ENCODE assay signal across 18 mouse cellular contexts in genomic region chr9:103702452-103702851, GRCm38 (mm10). TPM values are rescaled to one million over a fixed set of nuclear protein-coding genes. Genes with fewer than 3 reads are reported as not detected.
DNase-seq lines count a peak whose midpoint lies in the region; ATAC-seq and TF ChIP-seq lines count a peak whose summit lies in the region.
"Had no signal": no experiment of that assay in that cellular context is flagged by ENCODE, and none has a peak within 500 bp of the region (broad histone marks: within the 10 kb centered on the region; RNA-seq: fewer than 3 reads in every experiment).

No protein-coding gene starts in this region.

- no peaks in the 10 kb centered on the region for H3K27me3 ChIP-seq in heart, postnatal 0 days (ENCODE audit: control insufficient read depth, insufficient read depth, low read length)
- H3K27me3 ChIP-seq in CH12.LX (replicated peaks), result peaks cover 30% of the 10 kb centered on the region
- H3K27me3 ChIP-seq: embryonic facial prominence, embryonic 13.5 days; forebrain, embryonic 12.5 days; heart, embryonic 13.5 days; limb, embryonic 12.5 days; neural tube, embryonic 15.5 days had no signal

- H3K4me2 ChIP-seq in heart, postnatal 0 days (ENCODE audit: low read depth, low read length), result no peak overlapping the region
- no peak overlapping the region for H3K4me2 ChIP-seq in CH12.LX (ENCODE audit: insufficient read depth, low read depth, poor library complexity, severe bottlenecking)
- H3K4me2 ChIP-seq: embryonic facial prominence, embryonic 13.5 days; forebrain, embryonic 12.5 days; heart, embryonic 13.5 days; limb, embryonic 12.5 days; neural tube, embryonic 15.5 days had no signal

- TF ChIP-seq CTCF in heart, postnatal 0 days (IDR thresholded peaks at IDR 0.05; ENCODE audit: low read depth), result 0 out of 2 replicates have a peak, but pooled peaks have one; percentile 4
- 0 out of 2 replicates have a peak, but pooled peaks have one; percentile 16 for TF ChIP-seq CTCF in lung, adult 2 months (IDR thresholded peaks at IDR 0.05; ENCODE audit: insufficient read depth, low read length)
- peak; percentile 29 to 59; a peak in 2 of 4 replicates for TF ChIP-seq CTCF in CH12.LX (conservative IDR thresholded peaks at IDR 0.05 in 1 of 2, IDR thresholded peaks at IDR 0.05 in 1 of 2; ENCODE audit: low read depth in 2 of 2, low read length in 2 of 2)
- TF ChIP-seq CTCF in cortical plate, adult 2 months (IDR thresholded peaks at IDR 0.05; ENCODE audit: extremely low read depth, insufficient read depth, low read length), result peak; percentile 15; the same call in 1 of the 2 replicates

- in situ Hi-C loops in CH12.LX (cut with MboI; ENCODE audit: low pct_ligation_motif_present, low pct_unique_long_range_greater_than_20kb, low sequenced_read_pairs), result no loop called here

- TF ChIP-seq RAD21 in CH12.LX (IDR thresholded peaks at IDR 0.05; ENCODE audit: low read depth, low read length), result peak; percentile 37

- ATAC-seq in heart, postnatal 0 days (ENCODE audit: insufficient read depth, low read depth), result no peak
- ATAC-seq in megakaryocyte-erythroid progenitor cell, adult 5-6 weeks (replicated peaks; ENCODE audit: low FRiP score, low TSS enrichment, poor library complexity, severe bottlenecking), result no peak
- ATAC-seq: hindbrain, embryonic 16.5 days had no signal

- no peak for TF ChIP-seq EP300 in heart, postnatal 0 days (IDR thresholded peaks at IDR 0.05; ENCODE audit: low read depth)
- no peak for TF ChIP-seq EP300 in CH12.LX (IDR thresholded peaks at IDR 0.05; ENCODE audit: low read length)

- no peak for DNase-seq in heart, postnatal 0 days (ENCODE audit: low spot score)
- no peak for DNase-seq in heart, postnatal 10 days
- DNase-seq in lung, adult 2 months, result no peak
- no peak for DNase-seq in lung, postnatal 25 days (ENCODE audit: low spot score)
- DNase-seq in CH12.LX (ENCODE audit: extremely low read depth), result peak; percentile 27
- no peak for DNase-seq in urinary bladder, postnatal 10 days (ENCODE audit: low spot score)
- DNase-seq: cerebellum, adult 9-10 months; gastrocnemius, postnatal 25 days; kidney, postnatal 14 days; lung, postnatal 36 days had no signal

- H3K27ac ChIP-seq in heart, postnatal 0 days (ENCODE audit: low read depth), result no peak overlapping the region
- no peak overlapping the region for H3K27ac ChIP-seq in CH12.LX (ENCODE audit: insufficient read depth, low read depth)
- no peak overlapping the region for H3K27ac ChIP-seq in cortical plate, adult 2 months (ENCODE audit: insufficient read depth, low read length)
- H3K27ac ChIP-seq: embryonic facial prominence, embryonic 13.5 days; forebrain, embryonic 12.5 days; heart, embryonic 13.5 days; limb, embryonic 12.5 days; neural tube, embryonic 15.5 days had no signal

- no peaks in the 10 kb centered on the region for H3K9me3 ChIP-seq in heart, postnatal 0 days (replicated peaks; ENCODE audit: control insufficient read depth, low read length)
- peaks cover 9% of the 10 kb centered on the region for H3K9me3 ChIP-seq in CH12.LX (replicated peaks; ENCODE audit: low read length)
- H3K9me3 ChIP-seq: embryonic facial prominence, embryonic 13.5 days; forebrain, embryonic 12.5 days; limb, embryonic 12.5 days; neural tube, embryonic 15.5 days had no signal

- H3K9ac ChIP-seq in heart, postnatal 0 days (replicated peaks; ENCODE audit: low read depth, low read length), result no peak overlapping the region
- H3K9ac ChIP-seq in CH12.LX (ENCODE audit: insufficient read depth, low read depth), result no peak overlapping the region
- H3K9ac ChIP-seq: embryonic facial prominence, embryonic 13.5 days; forebrain, embryonic 12.5 days; heart, embryonic 13.5 days; limb, embryonic 12.5 days; neural tube, embryonic 15.5 days had no signal

- H3K4me1 ChIP-seq in heart, postnatal 0 days (ENCODE audit: control insufficient read depth, insufficient read depth), result peaks cover 4% of the 10 kb centered on the region; the same call in 1 of the 2 replicates
- H3K4me1 ChIP-seq in lung, adult 2 months (ENCODE audit: control insufficient read depth, insufficient read depth, low read length), result no peaks in the 10 kb centered on the region; the same call in 1 of the 2 replicates
- H3K4me1 ChIP-seq in CH12.LX (ENCODE audit: control insufficient read depth in 1 of 2, insufficient read depth in 2 of 2), result peaks cover 0 to under 1% of the 10 kb centered on the region in 2 experiments; a peak in 2 of 4 replicates
- peaks cover 3% of the 10 kb centered on the region; the same call in 1 of the 2 replicates for H3K4me1 ChIP-seq in cortical plate, adult 2 months (ENCODE audit: control insufficient read depth, insufficient read depth, low read length)
- H3K4me1 ChIP-seq: embryonic facial prominence, embryonic 13.5 days; limb, embryonic 12.5 days had no signal

- intact Hi-C loops in heart, postnatal 10 days (cut with DNase I), result no loop called here

- dilution Hi-C loops in CH12.LX (cut with MboI; ENCODE audit: extremely low pct_ligation_motif_present, extremely low pct_unique_long_range_greater_than_20kb, low sequenced_read_pairs), result no loop called here

- H3K4me3 ChIP-seq in heart, postnatal 0 days (ENCODE audit: low read depth, low read length), result no peak overlapping the region
- no peak overlapping the region for H3K4me3 ChIP-seq in lung, adult 2 months (replicated peaks; ENCODE audit: extremely low read depth, low read depth, low read length)
- no peak overlapping the region for H3K4me3 ChIP-seq in CH12.LX (replicated peaks in 1 of 3; ENCODE audit: low read depth in 2 of 3, low read length in 2 of 3, poor library complexity in 1 of 3)
- no peak overlapping the region for H3K4me3 ChIP-seq in cortical plate, adult 2 months (ENCODE audit: insufficient read depth, low read length)
- H3K4me3 ChIP-seq: embryonic facial prominence, embryonic 13.5 days; forebrain, embryonic 12.5 days; heart, embryonic 13.5 days; limb, embryonic 12.5 days; neural tube, embryonic 15.5 days had no signal

- TF ChIP-seq POLR2A in lung, adult 2 months (IDR thresholded peaks at IDR 0.05; ENCODE audit: borderline replicate concordance, extremely low read depth, low read depth, low read length), result no peak
- TF ChIP-seq POLR2A in CH12.LX (IDR thresholded peaks at IDR 0.05; ENCODE audit: low read depth, low read length), result no peak
- no peak for TF ChIP-seq POLR2A in cortical plate, adult 2 months (IDR thresholded peaks at IDR 0.05; ENCODE audit: extremely low read depth, insufficient read depth, low read length)

- no peaks in the 10 kb centered on the region for H3K79me2 ChIP-seq in CH12.LX (replicated peaks; ENCODE audit: control insufficient read depth, extremely low read depth, insufficient read depth, poor library complexity, severe bottlenecking)

- 96% methylated on average over 5 of the region's 5 CpGs for WGBS in heart, postnatal 0 days
- WGBS in lung, adult 2 months, result 78% methylated on average over 5 of the region's 5 CpGs

- H3K36me3 ChIP-seq in heart, postnatal 0 days (replicated peaks; ENCODE audit: control insufficient read depth, insufficient read depth, low read length), result no peaks in the 10 kb centered on the region
- no peaks in the 10 kb centered on the region for H3K36me3 ChIP-seq in CH12.LX (replicated peaks in 1 of 2; ENCODE audit: control insufficient read depth in 1 of 2, insufficient read depth in 1 of 2, low read length in 1 of 2)
- H3K36me3 ChIP-seq: embryonic facial prominence, embryonic 13.5 days; limb, embryonic 12.5 days; neural tube, embryonic 15.5 days had no signal

TF ChIP-seq in CH12.LX, 34 proteins besides CTCF, POLR2A, EP300 and RAD21:
- TF ChIP-seq MAFK (IDR thresholded peaks at IDR 0.05; ENCODE audit: insufficient replicate concordance, low read length) (no peak), SMC3 (IDR thresholded peaks at IDR 0.05; ENCODE audit: low read depth, low read length) (peak; percentile 53)

RNA-seq across cellular contexts. Expression of gene Tmem108, which starts 59.2 kb away (rescaled TPM):
- 25.1 and 49.7 TPM in 2 replicates for total RNA-seq in heart, postnatal 0 days (2014; rRNA removed; ENCODE audit: low replicate concordance)
- polyA plus RNA-seq in heart, postnatal 0 days (2015; fragmentation: Nextera tagmentation; extraction: Ambion mirVana), result 21.8 and 23.5 TPM in 2 replicates
- total RNA-seq in heart, postnatal 10 days (2021), result 1 to 10 TPM; 7.9 to 9.6 TPM
- 8.5 and 9.1 TPM in 2 replicates for polyA plus RNA-seq in lung, adult 2 months (2012; rRNA removed)
- 0.04 TPM in 2 replicates for total RNA-seq in CH12.LX (2012; rRNA removed)
- 0.12 and 0.13 TPM in 2 replicates for total RNA-seq in CH12.LX (2014; rRNA removed)
- 0.07 and 0.10 TPM in 2 replicates for polyA plus RNA-seq in CH12.LX (2012; ENCODE audit: insufficient read length, low read depth)
- polyA plus RNA-seq in cortical plate, adult 2 months (2012; rRNA removed), result 21.4 and 23.3 TPM in 2 replicates
- total RNA-seq in megakaryocyte-erythroid progenitor cell, adult 5-6 weeks (2014; fragmentation: Nextera tagmentation), result 0.74 and 1.3 TPM in 2 replicates
- total RNA-seq in megakaryocyte-erythroid progenitor cell, adult 5-6 weeks (2017), result 0.38 TPM in 1 of 2 replicates, not detected in the other
- total RNA-seq: gastrocnemius, postnatal 25 days had no signal
